Mouse (Mus musculus) c-Kit-positive CD71-negative TER-119-negative erythroid progenitor cells, embryonic 14.5 days (primary cell): ENCODE data around the gene Slc22a27.
"Not testable (repeated sequence)": the region's sequence is repeated elsewhere in the genome, so short reads cannot be mapped to it uniquely, and the experiment has no call there.

Experiments
- DNase-seq: peaks from one replicate; pipeline ENCODE4 v3.0.0-alpha.2; 2013; ENCODE audit warnings: low read depth

Gene Slc22a27

GRCm38 (mm10) chr19:7965927-7966326, at the start of gene Slc22a27:
Gene Slc22a27 (minus strand): TSS chr19:7966027.
- not testable (repeated sequence) for DNase-seq

GRCm38 (mm10) chr19:8011596-8011995, 45.8 kb upstream of the Slc22a27 start:
- DNase-seq: not testable (repeated sequence)

DNA sequence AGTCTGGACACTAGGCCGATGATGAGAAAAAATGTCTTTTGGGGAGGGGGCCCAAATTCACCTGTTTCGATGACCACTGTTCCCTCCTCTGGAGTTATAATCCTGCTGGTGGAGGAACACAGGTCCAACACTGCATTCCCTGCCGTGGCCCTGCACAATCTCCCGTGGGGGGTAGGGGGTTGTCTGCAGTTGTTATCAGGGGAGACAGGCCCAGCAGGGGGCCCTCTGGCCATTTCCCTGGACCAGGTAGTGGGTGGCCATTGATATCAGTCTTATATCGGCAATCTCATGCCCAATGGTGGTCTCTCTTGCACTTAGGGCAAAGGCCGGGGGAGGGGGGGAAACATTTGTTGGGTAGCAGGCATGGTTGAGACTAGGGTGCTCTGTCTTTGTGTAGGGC, 43.3 kb upstream of the Slc22a27 start:
- not testable (repeated sequence) for DNase-seq

DNA sequence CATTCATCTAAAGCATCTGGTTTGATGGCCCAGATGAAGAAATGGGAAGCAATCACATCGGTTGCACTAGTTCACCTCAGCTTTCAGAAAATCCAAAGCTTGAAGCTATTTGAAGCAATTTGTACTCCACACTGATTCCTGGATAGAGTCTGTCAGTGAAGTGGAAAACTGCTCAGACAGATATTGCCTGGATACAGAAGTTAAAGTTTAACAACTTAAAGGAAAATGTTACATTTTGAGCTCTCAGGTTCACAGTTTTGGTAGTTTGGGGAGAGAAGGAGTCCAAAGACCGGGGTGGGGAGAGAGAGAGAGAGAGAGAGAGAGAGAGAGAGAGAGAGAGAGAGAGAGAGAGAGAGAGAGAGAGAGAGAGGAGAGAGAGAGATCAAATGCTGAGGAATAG, 2.9 kb upstream of the Slc22a27 start:
- DNase-seq: no peak

DNA sequence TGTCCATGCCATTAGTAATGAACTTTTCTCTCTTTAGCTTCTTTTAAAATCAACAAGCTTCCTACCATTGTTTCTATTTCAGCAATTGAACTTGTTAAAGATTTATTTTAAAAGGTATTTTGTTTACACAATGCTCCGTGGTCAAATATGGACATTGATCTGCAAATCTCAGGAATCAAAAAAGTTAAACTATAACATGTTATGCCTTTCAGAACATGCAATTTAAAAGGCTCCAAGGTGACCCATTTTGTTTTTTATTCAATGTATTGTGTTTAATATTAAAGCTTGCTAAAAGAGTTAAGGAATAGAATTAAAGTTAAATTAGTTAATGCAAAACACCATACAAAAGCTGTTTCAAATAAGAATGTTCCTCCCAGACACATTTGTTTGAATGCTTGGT, 723 bp upstream of the Slc22a27 start:
- DNase-seq: not testable (repeated sequence)

GRCm38 (mm10) chr19:7939391-7939790, 26.4 kb downstream of the Slc22a27 start:
- not testable (repeated sequence) for DNase-seq

DNA sequence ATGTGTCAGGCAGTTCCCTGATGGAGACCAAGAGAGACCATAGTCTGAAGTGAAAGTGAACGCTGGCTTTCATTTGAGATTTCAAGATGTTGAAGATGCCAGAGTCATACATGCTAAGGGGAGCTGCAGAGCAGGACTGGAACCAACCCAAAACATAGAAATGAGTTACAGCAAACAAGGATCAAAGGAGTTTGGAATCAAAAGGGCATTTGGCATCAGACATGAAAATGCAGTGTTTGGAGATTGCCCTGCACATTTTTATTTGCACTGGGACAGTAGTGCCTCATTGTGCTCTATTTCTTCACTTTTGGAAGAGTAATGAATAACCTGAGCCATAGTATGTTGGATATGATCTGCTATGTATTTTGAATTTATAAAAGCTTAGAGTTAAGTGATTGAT, 89.2 kb downstream of the Slc22a27 start:
- DNase-seq: no peak

DNA sequence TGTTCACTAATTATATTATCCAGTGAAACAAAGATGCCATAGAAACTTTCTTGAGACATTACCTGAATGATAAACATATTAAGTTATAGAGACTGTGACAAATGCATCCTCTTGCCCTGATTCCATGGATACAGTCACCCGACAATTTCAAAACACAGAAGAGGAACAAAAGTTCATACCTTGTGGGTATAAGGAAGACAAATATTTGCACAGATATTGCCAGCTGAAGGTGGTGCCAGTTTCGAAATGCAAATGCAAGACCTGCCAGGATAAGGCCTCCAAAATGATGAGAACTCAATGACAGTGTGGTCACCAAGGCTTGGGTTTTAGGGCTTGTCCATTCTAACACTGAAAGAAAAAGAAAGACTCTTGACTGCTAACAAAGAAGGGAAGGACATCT, 136.0 kb downstream of the Slc22a27 start:
- no peak for DNase-seq
